Mouse (Mus musculus) liver, adult (tissue): ENCODE results near the gene Lhfp.

Source experiments
- GATA4 ChIP-seq: IDR thresholded peaks from 2 replicates; pipeline ENCODE4 v1.6.1; 2014; ENCODE audit warnings: mild to moderate bottlenecking, low read length; ENCODE audit not compliant: insufficient replicate concordance

The Lhfp gene

DNA sequence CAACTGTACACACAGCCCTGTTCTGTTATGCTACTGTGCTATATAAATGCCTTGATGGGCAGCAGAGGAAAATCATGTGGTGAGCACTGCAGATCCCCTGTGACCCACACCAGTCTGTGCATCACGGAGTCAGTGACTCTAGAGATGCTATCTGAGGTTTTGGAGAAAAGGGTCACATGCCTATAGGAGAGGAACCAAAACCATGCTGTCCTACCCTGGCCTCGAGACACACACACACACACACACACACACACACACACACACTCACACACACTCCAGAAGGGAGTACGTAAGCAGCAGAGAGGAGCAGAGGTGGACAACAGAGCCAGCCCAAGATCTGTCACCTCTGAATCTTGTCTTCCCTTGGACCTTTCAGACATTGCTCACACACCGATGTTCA, 195.1 kb downstream of the Lhfp start:
- no peak for TF ChIP-seq GATA4

DNA sequence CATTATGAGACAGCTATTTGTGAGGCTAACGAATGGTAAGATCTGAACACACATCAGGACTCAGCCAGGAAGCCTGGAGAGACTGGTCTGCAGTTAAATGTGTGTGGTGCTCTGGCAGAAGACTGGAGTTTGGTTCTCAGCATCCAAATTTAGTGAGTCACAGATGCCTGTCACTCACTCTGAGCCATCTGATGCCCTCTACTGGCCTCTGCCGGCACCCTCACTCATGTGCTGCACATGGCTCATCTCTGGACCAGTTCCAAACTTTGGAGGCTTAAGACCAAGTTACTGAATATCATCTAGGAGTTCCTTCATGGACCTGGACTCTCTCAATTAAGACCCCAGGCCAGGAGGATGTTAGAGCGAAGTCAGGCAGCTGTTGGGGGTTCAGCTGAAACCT, 198.8 kb downstream of the Lhfp start:
- TF ChIP-seq GATA4: no peak

DNA sequence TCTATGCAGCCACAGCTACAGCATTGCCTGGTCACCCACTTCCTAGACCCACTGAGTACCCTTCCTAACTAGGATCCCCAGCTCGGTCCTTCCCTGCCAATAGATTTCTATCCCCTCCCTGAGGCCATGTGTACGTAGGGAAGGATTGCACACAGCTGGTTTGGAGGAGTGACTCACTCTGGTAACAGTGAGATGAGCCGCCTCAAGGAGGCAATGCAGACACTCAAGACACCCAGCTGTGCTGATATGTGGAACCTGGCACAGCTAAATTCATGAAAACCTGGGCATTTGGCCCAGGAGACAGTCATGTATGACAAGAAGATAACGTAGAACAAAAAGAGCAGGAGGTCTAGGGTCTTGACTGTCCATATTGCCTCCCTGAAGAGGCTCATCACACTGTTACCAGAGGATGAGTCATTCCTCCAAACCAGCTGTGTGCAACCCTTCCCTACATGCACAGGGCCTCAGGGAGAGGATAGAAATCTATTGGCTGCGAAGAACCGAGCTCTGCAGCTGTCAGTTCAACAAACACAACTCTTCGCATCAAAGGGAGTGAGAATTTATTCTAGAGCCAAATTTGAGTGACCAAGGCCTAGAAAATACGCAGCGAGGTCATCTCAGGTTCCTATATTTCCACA, 204.4 kb downstream of the Lhfp start:
- no peak for TF ChIP-seq GATA4

DNA sequence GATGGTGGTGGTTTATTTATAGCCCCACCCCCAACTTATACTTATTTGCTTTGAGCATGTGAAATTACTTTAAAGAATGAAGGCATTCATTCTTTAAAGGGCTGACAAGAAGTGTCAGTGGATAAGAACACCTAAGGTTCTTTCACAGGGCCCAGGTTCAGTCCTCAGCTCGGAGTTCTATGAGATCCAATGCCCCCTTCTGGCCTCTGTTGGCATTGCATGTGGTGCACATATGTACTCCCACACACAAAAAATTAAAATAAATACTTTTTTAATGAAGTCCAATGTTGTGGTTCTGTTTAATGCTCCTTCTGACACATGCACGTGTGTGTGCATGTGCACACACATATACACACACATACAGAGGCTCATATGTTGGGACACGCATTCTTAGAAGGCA, 205.8 kb downstream of the Lhfp start:
- TF ChIP-seq GATA4: no peak

DNA sequence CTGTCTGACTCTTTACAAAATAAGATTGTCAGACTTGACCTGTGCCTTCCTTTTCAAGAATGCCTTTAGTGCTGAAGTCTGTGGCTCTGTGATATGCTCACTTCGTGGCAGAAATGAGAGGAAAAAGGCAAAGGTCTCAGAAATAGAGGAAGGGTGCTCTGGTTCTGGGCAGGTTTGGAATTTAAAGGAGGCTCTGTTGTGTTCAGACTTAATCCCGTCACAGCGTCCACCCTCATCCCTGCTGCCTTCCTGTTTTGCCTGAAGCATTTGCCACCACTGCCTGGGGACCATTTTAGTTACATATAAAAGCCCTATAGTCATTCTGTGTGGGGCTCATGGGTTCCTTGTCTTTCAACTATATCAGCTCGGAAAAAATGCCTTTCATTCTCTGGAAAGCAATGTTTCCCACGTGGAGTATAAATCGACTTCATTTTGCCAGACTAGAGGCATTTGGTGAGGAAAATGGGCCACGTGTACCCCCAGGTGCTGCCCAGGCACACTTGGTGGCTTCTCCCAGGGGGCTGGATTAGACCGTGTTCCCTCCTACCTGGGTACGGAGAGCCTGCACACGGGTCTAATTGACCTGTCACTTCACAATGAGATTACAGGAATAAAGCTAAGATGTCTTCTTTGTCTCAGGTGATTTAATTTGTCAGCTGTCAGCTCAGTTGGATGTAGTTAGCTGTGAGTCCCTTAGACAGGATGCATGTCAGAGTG, 207.0 kb downstream of the Lhfp start:
- no peak for TF ChIP-seq GATA4

DNA sequence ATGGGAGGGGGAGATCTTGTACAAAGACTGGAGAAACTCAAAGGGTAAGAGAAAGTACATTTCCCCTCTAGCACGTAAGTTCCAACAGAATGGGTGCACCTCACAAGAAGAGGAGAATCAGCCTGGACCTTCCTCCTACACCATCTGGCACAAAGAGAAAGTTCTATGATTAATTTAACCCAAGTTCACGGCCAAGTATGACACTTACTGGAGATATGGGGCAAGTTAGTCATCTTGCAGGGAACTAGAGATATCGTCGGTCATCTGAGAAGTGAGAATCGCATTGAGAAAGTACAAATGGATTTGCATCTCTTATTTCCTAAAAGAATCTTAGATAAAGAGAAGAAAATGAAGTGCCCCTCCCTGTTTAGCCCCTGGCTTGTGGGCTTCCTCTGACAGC, 211.2 kb downstream of the Lhfp start:
- TF ChIP-seq GATA4: no peak

DNA sequence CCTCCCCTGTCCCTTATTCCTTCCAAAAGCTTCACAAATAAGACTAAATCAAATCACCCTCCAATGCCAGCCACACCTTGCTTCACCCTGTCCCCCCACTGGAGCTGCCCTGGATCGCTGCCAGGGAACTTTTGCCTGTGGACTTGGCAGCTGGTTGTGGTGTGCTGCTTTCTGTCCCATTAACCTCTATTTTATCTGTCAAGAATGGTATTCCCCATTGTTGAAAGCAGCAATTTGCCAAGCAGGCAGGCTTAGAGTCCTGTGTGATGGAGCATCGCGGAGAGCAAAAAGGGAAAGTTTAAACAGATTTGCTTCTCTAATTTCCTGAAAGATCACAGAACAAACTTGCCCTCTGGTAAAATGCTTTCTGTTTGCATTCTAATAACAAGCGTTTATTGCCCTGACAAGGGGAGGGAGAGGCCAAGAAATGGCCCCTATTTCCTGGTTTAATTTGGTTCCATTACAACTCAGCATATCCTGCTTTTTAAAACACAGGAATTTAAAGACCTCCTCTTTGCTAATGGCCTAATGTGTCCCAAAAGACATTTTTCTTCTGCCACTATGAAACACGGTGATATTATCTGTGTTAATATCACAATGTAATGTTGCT, 212.0 kb downstream of the Lhfp start:
- no peak for TF ChIP-seq GATA4

DNA sequence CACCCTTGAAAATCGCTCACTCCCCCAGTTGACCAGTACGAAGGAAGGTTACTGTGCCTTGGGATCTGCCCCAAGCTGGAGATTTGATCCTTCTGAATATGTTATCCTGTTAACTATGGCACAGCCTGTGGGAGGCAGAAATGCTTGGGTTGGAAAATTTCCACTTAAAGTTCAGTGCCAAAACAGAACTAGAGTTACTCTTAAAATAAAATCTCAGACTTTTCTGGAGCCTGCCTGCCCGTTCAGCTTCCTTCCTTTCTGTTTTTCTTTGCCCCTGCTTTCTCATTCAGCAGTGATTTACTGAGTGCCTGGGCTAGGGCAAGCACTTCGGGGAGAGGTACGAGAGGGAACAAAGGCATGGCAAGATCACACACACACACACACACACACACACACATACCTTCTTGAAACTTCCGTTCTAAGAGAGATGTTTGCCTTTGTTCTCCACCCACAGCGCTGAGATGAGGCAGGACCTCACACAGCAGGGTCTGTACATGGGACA, 217.4 kb downstream of the Lhfp start:
- TF ChIP-seq GATA4: no peak

DNA sequence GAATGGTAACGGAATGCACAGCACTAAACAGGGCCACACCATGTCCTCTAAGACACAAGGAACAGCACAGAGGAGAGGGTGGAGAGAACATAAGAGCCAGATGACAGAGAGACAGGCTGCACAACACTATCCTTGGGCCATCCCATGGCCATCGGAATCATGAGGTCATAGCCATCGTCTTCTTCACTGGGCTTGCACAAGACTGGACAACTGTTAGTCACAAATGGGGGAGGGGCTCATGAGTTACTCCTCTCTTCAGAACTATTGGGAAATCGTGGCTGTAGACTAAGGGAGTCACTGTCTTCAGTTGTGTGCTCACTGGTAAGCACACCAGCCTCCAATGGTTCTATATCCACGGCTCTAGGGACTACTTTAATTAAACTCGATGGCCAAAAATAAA, 224.8 kb downstream of the Lhfp start:
- no peak for TF ChIP-seq GATA4

DNA sequence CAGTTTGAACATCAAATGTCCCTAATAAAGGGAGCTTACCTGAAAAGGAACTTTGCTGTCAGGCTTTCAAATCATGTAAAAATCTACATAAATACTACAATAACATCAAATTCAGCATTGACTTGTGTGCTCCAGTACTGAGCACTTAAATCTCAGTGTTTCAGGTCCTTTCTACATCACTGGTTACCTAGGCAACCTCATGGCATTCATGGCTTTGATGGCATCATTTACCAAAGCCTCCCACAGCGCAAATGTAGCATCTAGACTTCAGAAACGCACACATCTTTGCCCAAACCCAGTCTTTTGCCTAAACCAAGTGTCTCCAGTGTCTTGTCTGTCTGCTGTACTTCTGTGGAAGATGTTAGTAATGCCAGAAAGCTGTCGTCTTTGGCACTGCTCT, 225.7 kb downstream of the Lhfp start:
- no peak for TF ChIP-seq GATA4

DNA sequence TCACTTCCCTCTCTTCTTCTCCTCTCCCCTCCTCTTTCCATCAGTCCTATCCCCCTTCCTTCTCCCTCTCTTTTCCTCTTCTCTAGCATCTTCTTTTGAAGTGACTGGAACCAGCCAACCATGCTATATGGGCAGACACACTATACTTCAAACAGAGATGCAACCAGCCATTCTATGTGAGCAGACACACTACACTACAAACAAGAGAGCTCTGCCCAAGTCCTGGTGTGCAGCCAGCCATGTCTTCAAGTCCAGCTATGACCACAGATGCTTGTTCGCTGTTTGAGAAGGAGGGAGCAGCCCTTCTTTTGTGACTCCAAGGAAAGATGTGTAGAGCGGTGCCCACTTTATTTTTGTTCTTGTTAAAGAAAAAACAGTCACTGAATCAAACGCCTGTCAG, 231.9 kb downstream of the Lhfp start:
- no peak for TF ChIP-seq GATA4

DNA sequence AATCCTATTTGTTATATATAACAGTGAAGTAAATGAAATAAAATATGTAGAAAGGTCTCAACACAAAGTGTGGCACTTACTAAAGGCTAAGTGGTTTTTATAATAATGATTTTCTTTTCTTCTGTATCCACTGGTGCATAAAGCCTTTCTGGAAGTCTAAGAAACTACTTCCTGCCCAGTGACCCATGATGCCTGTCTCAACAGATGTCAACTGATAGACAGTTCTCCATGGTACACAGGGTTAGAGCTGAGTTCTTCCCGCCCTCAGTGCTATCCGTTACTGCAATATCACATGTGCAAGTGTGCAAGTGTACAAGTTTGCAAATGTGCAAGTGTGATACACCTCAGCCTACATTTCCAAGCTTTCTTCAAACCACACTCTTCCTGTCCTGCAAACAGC, 236.7 kb downstream of the Lhfp start:
- TF ChIP-seq GATA4: no peak

DNA sequence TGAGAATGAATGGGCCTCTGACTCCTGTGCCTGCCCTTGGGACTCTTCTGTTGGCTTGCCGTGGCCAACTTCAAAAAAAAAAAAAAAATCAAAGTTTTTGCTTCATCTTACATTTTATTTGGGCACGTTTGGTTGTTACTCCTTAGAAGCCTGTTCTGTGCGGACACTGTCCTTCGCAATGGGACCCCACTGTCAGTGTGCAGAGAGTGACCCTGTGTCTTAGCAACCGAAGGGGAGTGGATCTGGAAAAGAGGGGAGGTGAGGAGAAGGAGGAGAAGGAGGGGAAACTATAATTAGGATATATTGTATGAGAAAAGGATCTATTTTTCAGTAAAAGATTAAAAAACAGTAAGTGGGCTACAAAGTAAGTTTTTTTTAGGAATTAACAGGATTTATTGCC, 242.7 kb downstream of the Lhfp start:
- no peak for TF ChIP-seq GATA4

DNA sequence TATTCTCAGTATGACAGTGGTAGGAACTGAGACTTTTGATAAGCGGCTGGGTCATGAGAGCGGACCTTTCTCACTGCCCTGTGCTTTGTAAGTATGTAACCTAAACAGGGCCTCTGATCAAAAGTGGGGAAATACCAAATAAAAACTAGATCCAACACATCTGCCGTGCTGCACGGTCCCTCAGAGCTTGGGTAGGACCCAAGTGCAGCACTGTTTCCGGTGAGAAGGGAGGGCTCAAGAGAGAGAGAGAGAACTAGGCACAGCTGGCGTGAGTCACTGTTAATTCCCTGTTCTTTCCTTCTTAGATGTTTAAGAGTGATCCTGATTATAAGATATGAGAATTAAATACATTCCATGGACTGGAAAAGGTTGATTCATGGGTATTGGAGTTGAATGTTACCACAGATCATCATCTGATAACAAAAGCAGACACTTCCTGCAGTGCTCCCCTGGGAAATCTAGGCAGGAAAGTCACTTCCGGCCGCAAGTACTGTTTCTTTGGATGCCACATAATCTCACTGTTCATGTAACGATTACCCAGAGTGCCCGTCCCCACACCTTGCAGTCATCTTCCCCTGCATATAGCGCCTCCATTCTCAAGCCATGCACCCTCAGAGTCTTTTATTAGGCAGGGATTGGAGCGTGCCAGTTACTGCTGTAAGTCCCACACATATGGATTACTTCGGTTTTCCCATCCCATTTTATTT, 243.3 kb downstream of the Lhfp start:
- no peak for TF ChIP-seq GATA4

DNA sequence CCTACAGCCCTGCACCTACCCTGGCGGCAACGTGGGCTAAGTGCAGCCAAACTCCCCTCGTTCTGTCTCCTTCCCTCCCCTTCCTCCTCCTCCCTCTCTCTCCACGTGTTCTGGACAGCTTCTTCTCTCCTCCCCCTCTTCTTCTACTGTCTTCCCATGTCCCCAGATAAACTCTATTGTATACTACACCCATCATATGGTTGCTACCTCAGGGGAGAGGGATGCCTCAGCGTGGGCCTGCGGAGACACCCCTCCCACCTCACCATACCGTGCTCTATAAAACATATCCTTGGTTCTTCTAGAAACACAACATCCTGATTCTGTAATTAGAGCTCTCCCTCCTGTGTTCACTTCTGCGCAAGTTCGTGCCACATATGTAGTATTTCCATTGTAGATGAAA, 247.3 kb downstream of the Lhfp start:
- no peak for TF ChIP-seq GATA4
